Mouse (Mus musculus) brain, embryonic 14.5 days (tissue): ENCODE measurements around the gene Nubp1. TPM values are rescaled to one million over a fixed set of nuclear protein-coding genes. Genes with fewer than 3 reads are reported as not detected.
A peak's percentile ranks its signal among the peaks of the same experiment; 100 is the strongest.

Experiments
- DNase-seq: peaks from one replicate; pipeline ENCODE4 v3.0.0-alpha.2; 2011; ENCODE audit warnings: low read depth
- CTCF ChIP-seq: fragments of 200-500 bp; IDR thresholded peaks from 2 replicates; pipeline ENCODE4 v1.5.1; 2012; ENCODE audit warnings: inconsistent platforms, mild to moderate bottlenecking, moderate library complexity, borderline replicate concordance; ENCODE audit not compliant: insufficient read depth, insufficient read length; ENCODE audit errors: extremely low read depth
- POLR2A ChIP-seq: fragments of 200-500 bp; IDR thresholded peaks from 2 replicates; pipeline ENCODE4 v1.6.1; 2012; ENCODE audit warnings: mild to moderate bottlenecking, inconsistent platforms, borderline replicate concordance; ENCODE audit not compliant: poor library complexity, insufficient read depth, insufficient read length, severe bottlenecking; ENCODE audit errors: extremely low read depth
- polyA plus RNA-seq: library from polyadenylated mRNA; depleted of rRNA; stranded (reverse); fragments of >200 nt; gene quantifications from 2 replicates; pipeline ENCODE4 v1.2.3, GENCODE M21; 2012; rRNA removed

Gene Nubp1
- polyA plus RNA-seq, 1 experiment, result 43.1 TPM

- DNase-seq, result no peak
Measured at GRCm38 (mm10) chr16:10460188-10460587, 48.4 kb downstream of the Nubp1 start.

GRCm38 (mm10) chr16:10461178-10461577 is 49.4 kb downstream of the Nubp1 start:
- DNase-seq, result no peak
- TF ChIP-seq POLR2A (no peak), CTCF (no peak)

More at GRCm38 (mm10) chr16:10460188-10460587, 48.4 kb downstream of the Nubp1 start:
- TF ChIP-seq POLR2A, result no peak
- no peak for TF ChIP-seq CTCF

GRCm38 (mm10) chr16:10465011-10465681 is 53.4 kb downstream of the Nubp1 start:
- no peak for DNase-seq
- TF ChIP-seq POLR2A, result no peak

- TF ChIP-seq POLR2A, result no peak
- TF ChIP-seq CTCF, result no peak
- no peak for DNase-seq
Measured at GRCm38 (mm10) chr16:10467391-10468107, 55.8 kb downstream of the Nubp1 start.

- peak; percentile 27 for DNase-seq
- no peak for TF ChIP-seq POLR2A
- TF ChIP-seq CTCF, result no peak
Measured at GRCm38 (mm10) chr16:10468201-10468600, 56.5 kb downstream of the Nubp1 start.

GRCm38 (mm10) chr16:10471950-10472349 is 60.2 kb downstream of the Nubp1 start:
- TF ChIP-seq CTCF, result no peak
- no peak for TF ChIP-seq POLR2A
- no peak for DNase-seq

Other genes starting within 250 kb of the Nubp1 start
- 1.3 and 2.5 TPM in 2 replicates for gene Rpl39l, start 241.7 kb upstream of the Nubp1 start, polyA plus RNA-seq
- 0.11 and 0.22 TPM in 2 replicates for gene Atf7ip2, start 219.2 kb upstream of the Nubp1 start, polyA plus RNA-seq
- 6.8 and 9.9 TPM in 2 replicates for gene Emp2, start 98.0 kb upstream of the Nubp1 start, polyA plus RNA-seq
- 3.8 and 6.5 TPM in 2 replicates for gene Tekt5, start 16.5 kb upstream of the Nubp1 start, polyA plus RNA-seq
- gene Tvp23a, start 35.4 kb downstream of the Nubp1 start, polyA plus RNA-seq, result 49.6 and 55.0 TPM in 2 replicates
- 0.03 and 0.04 TPM in 2 replicates for gene Ciita, start 68.1 kb downstream of the Nubp1 start, polyA plus RNA-seq
- gene Dexi, start 131.1 kb downstream of the Nubp1 start, polyA plus RNA-seq, result 36.2 and 50.3 TPM in 2 replicates
- 27.8 and 39.3 TPM in 2 replicates for gene Clec16a, start 133.4 kb downstream of the Nubp1 start, polyA plus RNA-seq